Mouse (Mus musculus): Measurements from ENCODE around the gene Mcts2. TPM values are rescaled to one million over a fixed set of nuclear protein-coding genes. Genes with fewer than 3 reads are reported as not detected.

The Mcts2 gene
- polyA plus RNA-seq, 1 experiment from 2014 or later, result 30.1 TPM

- peaks cover 43% of the 10 kb centered on the region for H3K36me3 ChIP-seq (ENCODE audit: control insufficient read depth, insufficient read depth, low read length)
- H3K4me2 ChIP-seq (replicated peaks; ENCODE audit: low read depth, low read length), result no peak overlapping the region
- no peak overlapping the region for H3K4me3 ChIP-seq (ENCODE audit: low read depth, low read length)
- no peaks in the 10 kb centered on the region for H3K9me3 ChIP-seq (ENCODE audit: control insufficient read depth, low read depth, low read length)
- 50% methylated on average over 7 of the region's 7 CpGs for WGBS
- ATAC-seq (ENCODE audit: insufficient number of reproducible peaks, insufficient read depth, low FRiP score, low read depth), result no peak
- H3K4me1 ChIP-seq (ENCODE audit: control insufficient read depth, insufficient read depth, low read length), result peaks cover 10% of the 10 kb centered on the region; the same call in 1 of the 2 replicates
- H3K9ac ChIP-seq (replicated peaks; ENCODE audit: low read depth, low read length), result no peak overlapping the region
- no peak overlapping the region for H3K27ac ChIP-seq (ENCODE audit: low read length)
- H3K27me3 ChIP-seq (ENCODE audit: control insufficient read depth, insufficient read depth, low read length), result no peaks in the 10 kb centered on the region
Observed at GRCm38 (mm10) chr2:152694708-152695107, 7.9 kb downstream of the Mcts2 start.

GRCm38 (mm10) chr2:152696016-152696415, 9.2 kb downstream of the Mcts2 start:
- no peak for ATAC-seq (ENCODE audit: insufficient number of reproducible peaks, insufficient read depth, low FRiP score, low read depth)
- no peaks in the 10 kb centered on the region for H3K27me3 ChIP-seq (ENCODE audit: control insufficient read depth, insufficient read depth, low read length)
- H3K4me2 ChIP-seq (replicated peaks; ENCODE audit: low read depth, low read length), result no peak overlapping the region
- H3K4me1 ChIP-seq (ENCODE audit: control insufficient read depth, insufficient read depth, low read length), result peaks cover 10% of the 10 kb centered on the region; the same call in 1 of the 2 replicates
- H3K27ac ChIP-seq (ENCODE audit: low read length), result peak overlapping the region; percentile 18; the same call in 1 of the 2 replicates
- WGBS, result 67% methylated on average over 10 of the region's 10 CpGs
- 0 out of 2 replicates have a peak overlapping the region, but pooled peaks have one; percentile 55 for H3K9ac ChIP-seq (replicated peaks; ENCODE audit: low read depth, low read length)
- no peaks in the 10 kb centered on the region for H3K9me3 ChIP-seq (ENCODE audit: control insufficient read depth, low read depth, low read length)
- H3K36me3 ChIP-seq (ENCODE audit: control insufficient read depth, insufficient read depth, low read length), result peaks cover 52% of the 10 kb centered on the region
- no peak overlapping the region for H3K4me3 ChIP-seq (ENCODE audit: low read depth, low read length)

- H3K4me3 ChIP-seq (ENCODE audit: low read depth, low read length), result no peak overlapping the region
- H3K4me2 ChIP-seq (replicated peaks; ENCODE audit: low read depth, low read length), result no peak overlapping the region
- peaks cover 10% of the 10 kb centered on the region; the same call in 1 of the 2 replicates for H3K4me1 ChIP-seq (ENCODE audit: control insufficient read depth, insufficient read depth, low read length)
- peaks cover 59% of the 10 kb centered on the region for H3K36me3 ChIP-seq (ENCODE audit: control insufficient read depth, insufficient read depth, low read length)
- 43% methylated on average over 20 of the region's 20 CpGs for WGBS
- peak overlapping the region; percentile 18; the same call in 1 of the 2 replicates for H3K27ac ChIP-seq (ENCODE audit: low read length)
- peak overlapping the region; percentile 55 for H3K9ac ChIP-seq (replicated peaks; ENCODE audit: low read depth, low read length)
- H3K9me3 ChIP-seq (ENCODE audit: control insufficient read depth, low read depth, low read length), result no peaks in the 10 kb centered on the region
- H3K27me3 ChIP-seq (ENCODE audit: control insufficient read depth, insufficient read depth, low read length), result no peaks in the 10 kb centered on the region
- ATAC-seq (ENCODE audit: insufficient number of reproducible peaks, insufficient read depth, low FRiP score, low read depth), result peak; percentile 78
Observed at GRCm38 (mm10) chr2:152696476-152697164, 9.8 kb downstream of the Mcts2 start.

GRCm38 (mm10) chr2:152700138-152700537, 13.3 kb downstream of the Mcts2 start:
- Histone ChIP-seq H3K4me1 (ENCODE audit: control insufficient read depth, insufficient read depth, low read length) (0 out of 2 replicates have a peak, but pooled peaks cover 5% of the 10 kb centered on the region), H3K27ac (ENCODE audit: low read length) (no peak overlapping the region), H3K4me3 (ENCODE audit: low read depth, low read length) (no peak overlapping the region), H3K9ac (replicated peaks; ENCODE audit: low read depth, low read length) (no peak overlapping the region), H3K9me3 (ENCODE audit: control insufficient read depth, low read depth, low read length) (no peaks in the 10 kb centered on the region), H3K36me3 (ENCODE audit: control insufficient read depth, insufficient read depth, low read length) (peaks cover 79% of the 10 kb centered on the region), H3K4me2 (replicated peaks; ENCODE audit: low read depth, low read length) (no peak overlapping the region), H3K27me3 (ENCODE audit: control insufficient read depth, insufficient read depth, low read length) (no peaks in the 10 kb centered on the region)
- 84% methylated on average over 10 of the region's 10 CpGs for WGBS
- ATAC-seq (ENCODE audit: insufficient number of reproducible peaks, insufficient read depth, low FRiP score, low read depth), result no peak

GRCm38 (mm10) chr2:152700725-152701124, 13.9 kb downstream of the Mcts2 start:
- ATAC-seq (ENCODE audit: insufficient number of reproducible peaks, insufficient read depth, low FRiP score, low read depth), result no peak
- Histone ChIP-seq H3K36me3 (ENCODE audit: control insufficient read depth, insufficient read depth, low read length) (peaks cover 79% of the 10 kb centered on the region), H3K9ac (replicated peaks; ENCODE audit: low read depth, low read length) (no peak overlapping the region), H3K4me2 (replicated peaks; ENCODE audit: low read depth, low read length) (no peak overlapping the region), H3K9me3 (ENCODE audit: control insufficient read depth, low read depth, low read length) (no peaks in the 10 kb centered on the region), H3K27ac (ENCODE audit: low read length) (no peak overlapping the region), H3K27me3 (ENCODE audit: control insufficient read depth, insufficient read depth, low read length) (no peaks in the 10 kb centered on the region), H3K4me3 (ENCODE audit: low read depth, low read length) (no peak overlapping the region), H3K4me1 (ENCODE audit: control insufficient read depth, insufficient read depth, low read length) (peaks cover 5% of the 10 kb centered on the region; the same call in 1 of the 2 replicates)
- 91% methylated on average over 8 of the region's 8 CpGs for WGBS

GRCm38 (mm10) chr2:152703596-152704255, 16.9 kb downstream of the Mcts2 start:
- Histone ChIP-seq H3K27me3 (ENCODE audit: control insufficient read depth, insufficient read depth, low read length) (no peaks in the 10 kb centered on the region), H3K9me3 (ENCODE audit: control insufficient read depth, low read depth, low read length) (no peaks in the 10 kb centered on the region), H3K27ac (ENCODE audit: low read length) (no peak overlapping the region), H3K4me1 (ENCODE audit: control insufficient read depth, insufficient read depth, low read length) (peaks cover 21% of the 10 kb centered on the region; the same call in 1 of the 2 replicates), H3K9ac (replicated peaks; ENCODE audit: low read depth, low read length) (no peak overlapping the region), H3K4me2 (replicated peaks; ENCODE audit: low read depth, low read length) (no peak overlapping the region), H3K4me3 (ENCODE audit: low read depth, low read length) (no peak overlapping the region), H3K36me3 (ENCODE audit: control insufficient read depth, insufficient read depth, low read length) (peaks cover 58% of the 10 kb centered on the region)
- ATAC-seq (ENCODE audit: insufficient number of reproducible peaks, insufficient read depth, low FRiP score, low read depth), result no peak
- 91% methylated on average over 21 of the region's 21 CpGs for WGBS

- Histone ChIP-seq H3K36me3 (ENCODE audit: control insufficient read depth, insufficient read depth, low read length) (peaks cover 57% of the 10 kb centered on the region), H3K4me1 (ENCODE audit: control insufficient read depth, insufficient read depth, low read length) (peaks cover 21% of the 10 kb centered on the region; the same call in 1 of the 2 replicates), H3K27ac (ENCODE audit: low read length) (no peak overlapping the region), H3K9me3 (ENCODE audit: control insufficient read depth, low read depth, low read length) (no peaks in the 10 kb centered on the region), H3K27me3 (ENCODE audit: control insufficient read depth, insufficient read depth, low read length) (no peaks in the 10 kb centered on the region), H3K9ac (replicated peaks; ENCODE audit: low read depth, low read length) (no peak overlapping the region), H3K4me2 (replicated peaks; ENCODE audit: low read depth, low read length) (no peak overlapping the region), H3K4me3 (ENCODE audit: low read depth, low read length) (no peak overlapping the region)
- 89% methylated on average over 5 of the region's 5 CpGs for WGBS
- ATAC-seq (ENCODE audit: insufficient number of reproducible peaks, insufficient read depth, low FRiP score, low read depth), result no peak
Observed at GRCm38 (mm10) chr2:152704256-152704605, 17.4 kb downstream of the Mcts2 start.

GRCm38 (mm10) chr2:152704811-152705370, 18.1 kb downstream of the Mcts2 start:
- WGBS, result 91% methylated on average over 14 of the region's 14 CpGs

More at GRCm38 (mm10) chr2:152704811-152705370, 18.1 kb downstream of the Mcts2 start:
- ATAC-seq (ENCODE audit: insufficient number of reproducible peaks, insufficient read depth, low FRiP score, low read depth), result no peak
- Histone ChIP-seq H3K9ac (replicated peaks; ENCODE audit: low read depth, low read length) (no peak overlapping the region), H3K27me3 (ENCODE audit: control insufficient read depth, insufficient read depth, low read length) (no peaks in the 10 kb centered on the region), H3K9me3 (ENCODE audit: control insufficient read depth, low read depth, low read length) (no peaks in the 10 kb centered on the region), H3K4me2 (replicated peaks; ENCODE audit: low read depth, low read length) (no peak overlapping the region), H3K36me3 (ENCODE audit: control insufficient read depth, insufficient read depth, low read length) (peaks cover 52% of the 10 kb centered on the region), H3K27ac (ENCODE audit: low read length) (no peak overlapping the region), H3K4me3 (ENCODE audit: low read depth, low read length) (no peak overlapping the region), H3K4me1 (ENCODE audit: control insufficient read depth, insufficient read depth, low read length) (peaks cover 25% of the 10 kb centered on the region; the same call in 1 of the 2 replicates)
